Mouse (Mus musculus): ENCODE data around the gene Cmtm2b. TPM values are rescaled to one million over a fixed set of nuclear protein-coding genes. Genes with fewer than 3 reads are reported as not detected.
"Not testable (repeated sequence)": the region's sequence is repeated elsewhere in the genome, so short reads cannot be mapped to it uniquely, and the experiment has no call there.

The Cmtm2b gene
- not detected for polyA plus RNA-seq (2017; shearing (Covaris generic))

- ATAC-seq = not testable (repeated sequence)
Observed at GRCm38 (mm10) chr8:104321930-104322329, at the start of gene Cmtm2b. Gene Cmtm2b, plus strand, starts transcription at chr8:104322230.

GRCm38 (mm10) chr8:104293081-104293480, 28.9 kb upstream of the Cmtm2b start, which contains the start of gene Cmtm2a:
Gene Cmtm2a, minus strand, starts transcription at chr8:104293181.
- ATAC-seq = not testable (repeated sequence)

GRCm38 (mm10) chr8:104294396-104294795, 27.6 kb upstream of the Cmtm2b start:
- ATAC-seq = no peak

- not testable (repeated sequence) for ATAC-seq
Observed at GRCm38 (mm10) chr8:104301577-104301976, 20.5 kb upstream of the Cmtm2b start.

GRCm38 (mm10) chr8:104302536-104302935, 19.5 kb upstream of the Cmtm2b start:
- ATAC-seq = not testable (repeated sequence)

GRCm38 (mm10) chr8:104304962-104305361, 17.1 kb upstream of the Cmtm2b start:
- ATAC-seq = no peak

GRCm38 (mm10) chr8:104308341-104308740, 13.7 kb upstream of the Cmtm2b start:
- ATAC-seq = not testable (repeated sequence)

GRCm38 (mm10) chr8:104309441-104310155, 12.4 kb upstream of the Cmtm2b start, which contains the start of the genes Gm45711 and Cmtm1:
Gene Gm45711, minus strand, starts transcription at chr8:104310081.
Gene Cmtm1, minus strand, starts transcription at chr8:104310145.
- ATAC-seq = not testable (repeated sequence)

- not testable (repeated sequence) for ATAC-seq
Observed at GRCm38 (mm10) chr8:104312023-104312422, 10.0 kb upstream of the Cmtm2b start.

GRCm38 (mm10) chr8:104313311-104313710, 8.7 kb upstream of the Cmtm2b start:
- ATAC-seq = no peak

GRCm38 (mm10) chr8:104321267-104321666, 763 bp upstream of the Cmtm2b start, which contains the start of gene Gm11020:
Gene Gm11020, plus strand, starts transcription at chr8:104321567.
- not testable (repeated sequence) for ATAC-seq

- ATAC-seq = no peak
Observed at GRCm38 (mm10) chr8:104332665-104333631, 10.9 kb downstream of the Cmtm2b start.

GRCm38 (mm10) chr8:104333786-104334185, 11.8 kb downstream of the Cmtm2b start:
- ATAC-seq = no peak

- ATAC-seq = no peak
Observed at GRCm38 (mm10) chr8:104334196-104334595, 12.2 kb downstream of the Cmtm2b start.

GRCm38 (mm10) chr8:104336806-104337205, 14.8 kb downstream of the Cmtm2b start:
- ATAC-seq = no peak

- ATAC-seq = no peak
Observed at GRCm38 (mm10) chr8:104337890-104338289, 15.9 kb downstream of the Cmtm2b start.

GRCm38 (mm10) chr8:104339229-104339982, 17.4 kb downstream of the Cmtm2b start, which contains the start of gene Cmtm3:
Gene Cmtm3, plus strand, starts transcription at chr8:104339410.
- ATAC-seq = no peak

- no peak for ATAC-seq
Observed at GRCm38 (mm10) chr8:104339983-104340232, 17.9 kb downstream of the Cmtm2b start.

- ATAC-seq = peak; percentile 76
Observed at GRCm38 (mm10) chr8:104340233-104341105, 18.4 kb downstream of the Cmtm2b start.

- ATAC-seq = no peak
Observed at GRCm38 (mm10) chr8:104341106-104341561, 19.1 kb downstream of the Cmtm2b start.

- no peak for ATAC-seq
Observed at GRCm38 (mm10) chr8:104341678-104342077, 19.6 kb downstream of the Cmtm2b start.
